Mouse (Mus musculus): ENCODE results near the gene Ces1d.

DNA sequence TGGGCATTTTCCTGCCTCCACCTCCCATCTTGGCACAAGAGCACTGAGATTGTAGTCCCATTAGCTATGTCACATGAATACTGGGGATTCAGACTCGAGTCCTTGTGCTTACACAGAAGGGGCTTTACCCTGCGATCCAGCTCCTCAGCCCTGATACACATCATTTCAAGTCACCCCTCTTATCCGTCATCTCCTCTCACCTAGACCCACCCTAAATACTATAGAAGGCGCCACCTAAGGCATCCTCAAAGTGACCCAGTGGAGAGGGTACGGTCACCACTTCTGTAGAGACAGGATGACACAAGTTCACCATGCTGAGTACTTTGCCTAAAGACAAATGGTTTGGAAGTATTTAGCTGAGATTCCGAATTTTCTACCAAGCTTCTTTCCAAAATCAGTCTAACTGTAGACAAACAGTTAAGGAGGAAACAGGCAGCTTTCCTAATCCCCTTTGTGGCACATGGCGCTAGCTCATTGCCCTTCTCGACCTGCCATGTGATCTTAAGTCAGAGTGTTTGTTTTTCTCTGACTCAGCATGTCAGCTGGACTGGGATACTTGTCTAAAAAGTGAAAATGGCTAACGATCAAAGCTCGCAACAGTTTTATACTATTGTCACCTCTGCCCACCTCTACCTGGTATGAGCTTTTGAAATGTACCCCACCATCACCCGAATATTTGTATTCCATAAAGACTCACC lies 31.2 kb upstream of the Ces1d start:
- TF ChIP-seq POLR2A (IDR thresholded peaks at IDR 0.05; ENCODE audit: borderline replicate concordance, extremely low read depth, insufficient read depth, insufficient read length, poor library complexity, severe bottlenecking) (no peak), CTCF (IDR thresholded peaks at IDR 0.05; ENCODE audit: borderline replicate concordance, extremely low read depth, insufficient read depth, insufficient read length) (no peak)

Measured in brain, embryonic 14.5 days (tissue).